Mouse (Mus musculus) embryonic facial prominence, embryonic 13.5 days (tissue): ENCODE results near the gene Pik3r2. TPM values are rescaled to one million over a fixed set of nuclear protein-coding genes. Genes with fewer than 3 reads are reported as not detected.
A peak's percentile ranks its signal among the peaks of the same experiment; 100 is the strongest.

Experiments
- ATAC-seq: fragments of 200-750 bp; cut with Nextera tagmentation; 2 replicates; pipeline ENCODE4 v1.8.0; 2017; ENCODE audit warnings: low read depth; ENCODE audit not compliant: insufficient number of reproducible peaks, insufficient read depth, low FRiP score, low TSS enrichment
- H3K27ac ChIP-seq: fragments of 300-500 bp; sonication (generic); 2 replicates; pipeline ENCODE4 v1.5.1; 2015; ENCODE audit warnings: moderate library complexity, mild to moderate bottlenecking, inconsistent platforms
- H3K27me3 ChIP-seq: fragments of 300-500 bp; sonication (generic); 2 replicates; pipeline ENCODE4 v1.6.1; 2015; ENCODE audit warnings: mild to moderate bottlenecking, inconsistent platforms
- H3K36me3 ChIP-seq: fragments of 300-500 bp; sonication (generic); 2 replicates; pipeline ENCODE4 v1.6.1; 2015; ENCODE audit warnings: mild to moderate bottlenecking, inconsistent platforms
- H3K4me1 ChIP-seq: fragments of 300-500 bp; sonication (generic); 2 replicates; pipeline ENCODE4 v1.6.1; 2015; ENCODE audit warnings: inconsistent platforms
- H3K4me2 ChIP-seq: fragments of 300-500 bp; sonication (generic); 2 replicates; pipeline ENCODE4 v1.6.1; 2015; ENCODE audit warnings: moderate library complexity, mild to moderate bottlenecking, inconsistent platforms
- H3K4me3 ChIP-seq: fragments of 300-500 bp; sonication (generic); 2 replicates; pipeline ENCODE4 v1.5.1; 2015; ENCODE audit warnings: mild to moderate bottlenecking, inconsistent platforms
- H3K9ac ChIP-seq: fragments of 300-500 bp; sonication (generic); 2 replicates; pipeline ENCODE4 v1.6.1; 2015; ENCODE audit warnings: mild to moderate bottlenecking, inconsistent platforms
- H3K9me3 ChIP-seq: fragments of 300-500 bp; sonication (generic); 2 replicates; pipeline ENCODE4 v1.6.1; 2016; ENCODE audit warnings: inconsistent platforms
- WGBS: fragments of 180-500 bp; shearing (Covaris S2); methylation state at CpG from one replicate; pipeline ENCODE4 v1.1.7; 2015; ENCODE audit warnings: mixed read lengths; 5-methylcytosine and 5-hydroxymethylcytosine counted together
- polyA plus RNA-seq: library from polyadenylated mRNA; unstranded; fragments of >200 nt; fragmentation: Nextera tagmentation; extraction: Ambion mirVana; gene quantifications from 2 replicates; pipeline ENCODE4 v1.2.1, GENCODE M21; 2015

The Pik3r2 gene
- polyA plus RNA-seq, 1 experiment from 2014 or later, result 76.8 TPM

- ATAC-seq, result peak; percentile 9; the same call in 1 of the 2 replicates
- H3K9ac ChIP-seq, result peak overlapping the region; percentile 90
- H3K36me3 ChIP-seq, result peaks cover 30% of the 10 kb centered on the region
- H3K4me2 ChIP-seq, result peak overlapping the region; percentile 95
- peak overlapping the region; percentile 81 for H3K4me3 ChIP-seq
- H3K27ac ChIP-seq, result peak overlapping the region; percentile 69
- 14% methylated on average over 50 of the region's 50 CpGs for WGBS
- H3K9me3 ChIP-seq, result no peaks in the 10 kb centered on the region
- H3K27me3 ChIP-seq, result no peaks in the 10 kb centered on the region
- H3K4me1 ChIP-seq, result peaks cover 37% of the 10 kb centered on the region
These were observed 21.4 kb downstream of the Pik3r2 start for GRCm38 (mm10) chr8:70754871-70755660.

- H3K4me1 ChIP-seq, result peaks cover 29% of the 10 kb centered on the region
- 8% methylated on average over 37 of the region's 37 CpGs for WGBS
These were observed 22.3 kb downstream of the Pik3r2 start, which contains the start of gene Rab3a for GRCm38 (mm10) chr8:70754043-70754870. Rab3a (plus strand) TSS chr8:70754679.

GRCm38 (mm10) chr8:70753151-70753550 lies 23.4 kb downstream of the Pik3r2 start:
- peak overlapping the region; percentile 67; the same call in 1 of the 2 replicates for H3K27ac ChIP-seq
- no peaks in the 10 kb centered on the region for H3K9me3 ChIP-seq
- no peak for ATAC-seq
- 26% methylated on average over 21 of the region's 21 CpGs for WGBS
- H3K4me1 ChIP-seq, result peaks cover 21% of the 10 kb centered on the region
- peaks cover 24% of the 10 kb centered on the region for H3K36me3 ChIP-seq
- peaks cover 13% of the 10 kb centered on the region for H3K27me3 ChIP-seq
- peak overlapping the region; percentile 41 for H3K4me2 ChIP-seq
- 0 out of 2 replicates have a peak overlapping the region, but pooled peaks have one; percentile 4 for H3K4me3 ChIP-seq
- H3K9ac ChIP-seq, result peak overlapping the region; percentile 40; the same call in 1 of the 2 replicates

More at GRCm38 (mm10) chr8:70754043-70754870, 22.3 kb downstream of the Pik3r2 start, which contains the start of gene Rab3a:
- Histone ChIP-seq H3K4me2 (peak within 1 kb of the TSS; percentile 95), H3K27me3 (peaks cover 2% of the 10 kb centered on the region; the same call in 1 of the 2 replicates), H3K27ac (peak within 1 kb of the TSS; percentile 69), H3K9ac (peak within 1 kb of the TSS; percentile 90), H3K9me3 (no peaks in the 10 kb centered on the region), H3K4me3 (peak within 1 kb of the TSS; percentile 81), H3K36me3 (peaks cover 30% of the 10 kb centered on the region)
- ATAC-seq, result peak; percentile 97

GRCm38 (mm10) chr8:70752000-70752764 lies 24.3 kb downstream of the Pik3r2 start:
- peaks cover 21% of the 10 kb centered on the region for H3K4me1 ChIP-seq
- H3K27ac ChIP-seq, result peak overlapping the region; percentile 67
- WGBS, result 19% methylated on average over 11 of the region's 11 CpGs
- no peak overlapping the region for H3K4me3 ChIP-seq
- peaks cover 14% of the 10 kb centered on the region for H3K36me3 ChIP-seq
- H3K27me3 ChIP-seq, result peaks cover 22% of the 10 kb centered on the region
- ATAC-seq, result no peak
- H3K4me2 ChIP-seq, result peak overlapping the region; percentile 41; the same call in 1 of the 2 replicates
- no peaks in the 10 kb centered on the region for H3K9me3 ChIP-seq
- H3K9ac ChIP-seq, result 0 out of 2 replicates have a peak overlapping the region, but pooled peaks have one; percentile 40

GRCm38 (mm10) chr8:70750128-70750680 lies 26.3 kb downstream of the Pik3r2 start:
- Histone ChIP-seq H3K9me3 (no peaks in the 10 kb centered on the region), H3K4me2 (no peak overlapping the region), H3K36me3 (no peaks in the 10 kb centered on the region), H3K4me3 (no peak overlapping the region), H3K4me1 (peaks cover 11% of the 10 kb centered on the region), H3K27me3 (peaks cover 42% of the 10 kb centered on the region), H3K9ac (no peak overlapping the region), H3K27ac (no peak overlapping the region)
- no peak for ATAC-seq
- 78% methylated on average over 13 of the region's 13 CpGs for WGBS

- H3K4me3 ChIP-seq, result no peak overlapping the region
- no peak overlapping the region for H3K9ac ChIP-seq
- H3K4me2 ChIP-seq, result no peak overlapping the region
- WGBS, result 78% methylated on average over 19 of the region's 19 CpGs
- ATAC-seq, result no peak
- H3K4me1 ChIP-seq, result peaks cover 9% of the 10 kb centered on the region
- peaks cover 52% of the 10 kb centered on the region for H3K27me3 ChIP-seq
- H3K9me3 ChIP-seq, result no peaks in the 10 kb centered on the region
- no peak overlapping the region for H3K27ac ChIP-seq
- H3K36me3 ChIP-seq, result no peaks in the 10 kb centered on the region
These were observed 27.3 kb downstream of the Pik3r2 start for GRCm38 (mm10) chr8:70749097-70749674.

- Histone ChIP-seq H3K9ac (no peak overlapping the region), H3K4me3 (no peak overlapping the region), H3K36me3 (no peaks in the 10 kb centered on the region), H3K27ac (no peak overlapping the region), H3K9me3 (no peaks in the 10 kb centered on the region), H3K4me1 (peaks cover 15% of the 10 kb centered on the region), H3K4me2 (no peak overlapping the region), H3K27me3 (peaks cover 60% of the 10 kb centered on the region)
- 89% methylated on average over 23 of the region's 23 CpGs for WGBS
- ATAC-seq, result no peak
These were observed 28.0 kb downstream of the Pik3r2 start for GRCm38 (mm10) chr8:70748246-70749096.

- H3K9ac ChIP-seq, result no peak overlapping the region
- ATAC-seq, result no peak
- no peak overlapping the region for H3K27ac ChIP-seq
- H3K4me3 ChIP-seq, result no peak overlapping the region
- H3K4me2 ChIP-seq, result no peak overlapping the region
- no peaks in the 10 kb centered on the region for H3K9me3 ChIP-seq
- H3K4me1 ChIP-seq, result peaks cover 17% of the 10 kb centered on the region
- H3K27me3 ChIP-seq, result peaks cover 71% of the 10 kb centered on the region
- WGBS, result 82% methylated on average over 18 of the region's 18 CpGs
- no peaks in the 10 kb centered on the region for H3K36me3 ChIP-seq
These were observed 29.2 kb downstream of the Pik3r2 start for GRCm38 (mm10) chr8:70747211-70747890.

- 72% methylated on average over 9 of the region's 9 CpGs for WGBS
These were observed 29.8 kb downstream of the Pik3r2 start for GRCm38 (mm10) chr8:70746676-70747075.

More at GRCm38 (mm10) chr8:70746676-70747075, 29.8 kb downstream of the Pik3r2 start:
- H3K4me2 ChIP-seq, result no peak overlapping the region
- no peak overlapping the region for H3K4me3 ChIP-seq
- ATAC-seq, result no peak
- no peak overlapping the region for H3K27ac ChIP-seq
- peaks cover 78% of the 10 kb centered on the region for H3K27me3 ChIP-seq
- no peaks in the 10 kb centered on the region for H3K9me3 ChIP-seq
- H3K9ac ChIP-seq, result no peak overlapping the region
- no peaks in the 10 kb centered on the region for H3K36me3 ChIP-seq
- peaks cover 17% of the 10 kb centered on the region for H3K4me1 ChIP-seq
